Mouse (Mus musculus): ENCODE results near the gene Chp1. TPM values are rescaled to one million over a fixed set of nuclear protein-coding genes. Genes with fewer than 3 reads are reported as not detected.

Chp1 gene
- total and polyA plus RNA-seq, 2 experiments from 2014 or later, result 51.5 to 69.4 TPM

DNA sequence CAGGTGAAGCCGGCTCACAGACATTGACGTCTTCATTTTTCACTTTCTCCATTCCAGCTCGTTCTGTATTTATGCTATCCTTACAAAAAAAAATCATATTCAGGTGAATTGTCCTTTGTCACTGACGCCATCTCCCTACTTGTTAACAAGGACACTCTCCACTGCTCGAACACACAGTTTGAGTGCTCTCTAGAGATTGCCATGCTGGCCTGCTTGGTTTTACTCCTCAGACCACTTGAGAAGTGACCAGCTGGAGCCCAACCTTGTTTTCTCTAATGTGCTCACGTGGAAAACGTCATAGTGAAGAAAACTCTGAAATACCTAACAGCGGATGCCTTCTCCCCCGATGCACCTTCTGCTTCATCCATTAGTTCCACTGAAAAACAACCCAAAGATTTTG is 8.7 kb upstream of the Chp1 start:
- H3K4me1 ChIP-seq (ENCODE audit: insufficient read depth, low read length), result no peaks in the 10 kb centered on the region
- 81% methylated on average over 9 of the region's 9 CpGs for WGBS
- ATAC-seq (ENCODE audit: low FRiP score) (no peak), DNase-seq (ENCODE audit: low spot score) (no peak)
- TF ChIP-seq CTCF (IDR thresholded peaks at IDR 0.05), result no peak
- H3K36me3 ChIP-seq (ENCODE audit: insufficient read depth, low read length), result no peaks in the 10 kb centered on the region; the same call in 1 of the 2 replicates
- H3K27me3 ChIP-seq (ENCODE audit: insufficient read depth, low read length), result no peaks in the 10 kb centered on the region
- H3K4me3 ChIP-seq (ENCODE audit: low read depth, low read length), result no peak overlapping the region
- H3K9me3 ChIP-seq (ENCODE audit: low read length), result no peaks in the 10 kb centered on the region
- H3K27ac ChIP-seq (ENCODE audit: low read depth, low read length), result no peak overlapping the region
- H3K4me2 ChIP-seq (ENCODE audit: low read depth, low read length, poor library complexity, severe bottlenecking), result no peak overlapping the region
- no peak overlapping the region for H3K9ac ChIP-seq (replicated peaks; ENCODE audit: low read length, poor library complexity, severe bottlenecking)

GRCm38 (mm10) chr2:119542106-119542505 is 5.4 kb upstream of the Chp1 start:
- no peaks in the 10 kb centered on the region for H3K9me3 ChIP-seq (ENCODE audit: low read length)
- H3K4me2 ChIP-seq (ENCODE audit: low read depth, low read length, poor library complexity, severe bottlenecking), result no peak overlapping the region
- no peak overlapping the region for H3K27ac ChIP-seq (ENCODE audit: low read depth, low read length)
- peak; percentile 50 for DNase-seq (ENCODE audit: low spot score)
- H3K4me1 ChIP-seq (ENCODE audit: insufficient read depth, low read length), result peaks cover 3% of the 10 kb centered on the region; the same call in 1 of the 2 replicates
- no peaks in the 10 kb centered on the region for H3K27me3 ChIP-seq (ENCODE audit: insufficient read depth, low read length)
- H3K4me3 ChIP-seq (ENCODE audit: low read depth, low read length), result no peak overlapping the region
- peak; percentile 70 for TF ChIP-seq CTCF (IDR thresholded peaks at IDR 0.05)
- H3K36me3 ChIP-seq (ENCODE audit: insufficient read depth, low read length), result no peaks in the 10 kb centered on the region; the same call in 1 of the 2 replicates
- 38% methylated on average over 1 of the region's 1 CpGs for WGBS
- ATAC-seq (ENCODE audit: low FRiP score), result no peak
- no peak overlapping the region for H3K9ac ChIP-seq (replicated peaks; ENCODE audit: low read length, poor library complexity, severe bottlenecking)

DNA sequence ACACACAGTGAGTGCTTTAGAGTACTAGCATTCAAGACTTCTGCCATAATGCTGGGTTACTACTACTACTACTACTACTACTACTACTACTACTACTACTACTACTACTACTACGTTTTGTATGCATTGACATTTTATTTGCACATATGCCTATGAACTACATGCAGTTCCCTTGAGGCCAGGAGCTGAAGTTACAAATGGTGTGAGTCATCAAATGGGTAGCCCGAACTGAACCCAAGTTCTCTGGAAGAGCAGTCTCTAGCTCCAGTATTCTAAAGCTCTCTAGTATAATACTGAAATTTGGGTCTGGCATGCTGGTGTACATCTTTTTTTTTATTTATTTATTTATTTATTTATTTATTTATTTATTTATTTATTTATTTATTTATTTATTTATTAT is 3.8 kb upstream of the Chp1 start:
- Histone ChIP-seq H3K36me3 (ENCODE audit: insufficient read depth, low read length) (no peaks in the 10 kb centered on the region; the same call in 1 of the 2 replicates), H3K27me3 (ENCODE audit: insufficient read depth, low read length) (no peaks in the 10 kb centered on the region), H3K27ac (ENCODE audit: low read depth, low read length) (no peak overlapping the region), H3K9me3 (ENCODE audit: low read length) (no peaks in the 10 kb centered on the region), H3K4me3 (ENCODE audit: low read depth, low read length) (no peak overlapping the region), H3K4me2 (ENCODE audit: low read depth, low read length, poor library complexity, severe bottlenecking) (no peak overlapping the region), H3K9ac (replicated peaks; ENCODE audit: low read length, poor library complexity, severe bottlenecking) (no peak overlapping the region), H3K4me1 (ENCODE audit: insufficient read depth, low read length) (peaks cover 6% of the 10 kb centered on the region)
- 76% methylated on average over 2 of the region's 2 CpGs for WGBS
- ATAC-seq (ENCODE audit: low FRiP score) (no peak), DNase-seq (ENCODE audit: low spot score) (no peak)
- TF ChIP-seq CTCF (IDR thresholded peaks at IDR 0.05), result no peak

DNA sequence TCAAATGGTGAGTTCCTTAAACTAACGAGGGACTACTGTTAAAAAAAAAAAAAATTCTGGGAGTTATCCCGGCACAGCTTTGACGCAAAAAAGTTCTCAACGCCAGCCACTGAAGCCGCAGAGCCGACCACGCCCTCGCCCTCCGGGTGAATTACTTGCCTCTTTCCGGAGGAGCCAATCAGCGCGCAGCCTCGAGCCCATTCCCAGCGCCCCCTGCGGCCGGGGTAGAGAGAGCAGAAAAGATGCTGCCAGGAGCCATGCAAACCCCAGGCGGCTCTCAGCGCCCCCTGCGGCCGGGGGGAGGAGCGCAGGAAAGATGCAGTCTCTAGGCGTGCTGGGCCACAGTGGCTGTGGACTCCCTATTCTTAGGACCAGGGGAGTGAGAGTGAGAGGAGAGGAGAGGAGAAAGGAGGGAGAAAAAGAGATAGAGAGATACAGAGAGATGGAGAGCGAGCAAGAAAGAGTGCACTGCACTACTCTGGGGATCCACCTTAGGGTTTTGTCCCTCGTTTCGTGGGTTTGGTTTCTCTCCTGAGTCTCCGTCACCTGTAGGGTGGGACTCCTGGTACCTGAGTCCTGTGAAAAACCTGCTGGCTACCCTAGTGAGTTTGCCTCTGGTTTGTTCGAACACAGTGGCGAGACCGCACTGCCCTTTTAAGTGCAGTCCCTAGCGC is 512 bp upstream of the Chp1 start:
- peak overlapping the region; percentile 70 for H3K4me2 ChIP-seq (ENCODE audit: low read depth, low read length, poor library complexity, severe bottlenecking)
- WGBS, result 1% methylated on average over 30 of the region's 30 CpGs
- no peaks in the 10 kb centered on the region for H3K9me3 ChIP-seq (ENCODE audit: low read length)
- peak; percentile 88 for TF ChIP-seq CTCF (IDR thresholded peaks at IDR 0.05)
- H3K27me3 ChIP-seq (ENCODE audit: insufficient read depth, low read length), result no peaks in the 10 kb centered on the region
- ATAC-seq (ENCODE audit: low FRiP score) (peak; percentile 88), DNase-seq (ENCODE audit: low spot score) (peak; percentile 67)
- H3K36me3 ChIP-seq (ENCODE audit: insufficient read depth, low read length), result no peaks in the 10 kb centered on the region
- peaks cover 11% of the 10 kb centered on the region for H3K4me1 ChIP-seq (ENCODE audit: insufficient read depth, low read length)
- peak overlapping the region; percentile 77 for H3K9ac ChIP-seq (replicated peaks; ENCODE audit: low read length, poor library complexity, severe bottlenecking)
- H3K4me3 ChIP-seq (ENCODE audit: low read depth, low read length), result peak overlapping the region; percentile 76
- 0 out of 2 replicates have a peak overlapping the region, but pooled peaks have one; percentile 38 for H3K27ac ChIP-seq (ENCODE audit: low read depth, low read length)

DNA sequence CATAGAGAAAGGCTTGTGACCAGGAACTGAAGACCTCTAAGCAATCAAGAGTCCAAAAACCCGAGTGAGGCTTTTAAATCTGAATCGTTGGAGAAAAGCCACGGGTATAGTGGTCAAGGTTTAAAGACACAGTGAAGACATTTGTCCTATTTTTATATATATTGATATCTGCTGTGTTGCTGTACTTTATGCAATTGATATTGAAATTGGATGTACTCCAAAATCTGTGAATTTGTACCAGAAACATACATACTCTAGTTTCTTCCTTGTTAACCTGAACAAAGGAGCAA is 819 bp downstream of the Chp1 start:
- Histone ChIP-seq H3K9me3 (ENCODE audit: low read length) (no peaks in the 10 kb centered on the region), H3K27ac (ENCODE audit: low read depth, low read length) (peak overlapping the region; percentile 72), H3K27me3 (ENCODE audit: insufficient read depth, low read length) (no peaks in the 10 kb centered on the region), H3K36me3 (ENCODE audit: insufficient read depth, low read length) (no peaks in the 10 kb centered on the region), H3K4me3 (ENCODE audit: low read depth, low read length) (peak overlapping the region; percentile 76), H3K4me2 (ENCODE audit: low read depth, low read length, poor library complexity, severe bottlenecking) (peak overlapping the region; percentile 70), H3K4me1 (ENCODE audit: insufficient read depth, low read length) (peaks cover 11% of the 10 kb centered on the region), H3K9ac (replicated peaks; ENCODE audit: low read length, poor library complexity, severe bottlenecking) (peak overlapping the region; percentile 77)
- WGBS, result 6% methylated on average over 3 of the region's 3 CpGs
- TF ChIP-seq CTCF (IDR thresholded peaks at IDR 0.05), result no peak
- ATAC-seq (ENCODE audit: low FRiP score) (no peak), DNase-seq (ENCODE audit: low spot score) (no peak)

DNA sequence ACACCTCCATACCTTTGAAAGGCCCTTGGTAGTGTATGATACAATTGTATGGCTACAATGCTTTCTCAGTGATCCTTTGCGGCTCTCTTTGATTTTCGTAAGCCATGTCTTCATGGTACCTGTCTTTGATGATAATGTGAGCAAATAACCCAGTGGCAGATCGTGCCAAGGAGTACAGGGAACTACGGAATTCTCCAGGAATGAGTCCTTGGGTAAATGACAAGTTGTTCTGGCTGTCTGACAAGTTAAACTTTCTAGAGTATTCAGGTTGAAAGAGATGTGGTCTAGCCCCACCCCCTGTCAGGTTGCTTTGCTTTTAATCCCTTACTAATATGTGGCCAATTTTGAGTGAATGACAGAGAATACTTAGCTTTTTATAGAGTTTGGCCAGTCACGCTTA is 1.2 kb downstream of the Chp1 start:
- Histone ChIP-seq H3K4me2 (ENCODE audit: low read depth, low read length, poor library complexity, severe bottlenecking) (peak overlapping the region; percentile 70), H3K9ac (replicated peaks; ENCODE audit: low read length, poor library complexity, severe bottlenecking) (peak overlapping the region; percentile 77), H3K4me1 (ENCODE audit: insufficient read depth, low read length) (peaks cover 11% of the 10 kb centered on the region), H3K4me3 (ENCODE audit: low read depth, low read length) (peak overlapping the region; percentile 76), H3K27ac (ENCODE audit: low read depth, low read length) (no peak overlapping the region), H3K36me3 (ENCODE audit: insufficient read depth, low read length) (no peaks in the 10 kb centered on the region), H3K9me3 (ENCODE audit: low read length) (no peaks in the 10 kb centered on the region), H3K27me3 (ENCODE audit: insufficient read depth, low read length) (no peaks in the 10 kb centered on the region)
- no peak for TF ChIP-seq CTCF (IDR thresholded peaks at IDR 0.05)
- no peak for ATAC-seq (ENCODE audit: low FRiP score)
- DNase-seq (ENCODE audit: low spot score), result no peak
- 65% methylated on average over 5 of the region's 5 CpGs for WGBS

All from midbrain, postnatal 0 days (tissue).